Mouse (Mus musculus) neural tube, embryonic 11.5 days (tissue): Measurements from ENCODE around the gene Mbd5. TPM values are rescaled to one million over a fixed set of nuclear protein-coding genes. Genes with fewer than 3 reads are reported as not detected.

ENCODE experiments used
- ATAC-seq: fragments of 200-750 bp; cut with Nextera tagmentation; 2 replicates; pipeline ENCODE4 v1.8.0; 2017; ENCODE audit warnings: moderate number of reproducible peaks, mild to moderate bottlenecking, moderate TSS enrichment, moderate library complexity; ENCODE audit not compliant: insufficient read depth, low FRiP score, low TSS enrichment
- DNase-seq: peaks from one replicate; pipeline ENCODE4 v3.0.0-alpha.2; 2015; ENCODE audit warnings: low spot score
- H3K27ac ChIP-seq: fragments of 300-500 bp; sonication (generic); 2 replicates; pipeline ENCODE4 v1.5.1; 2014; ENCODE audit warnings: low read depth, mild to moderate bottlenecking, low read length
- H3K27me3 ChIP-seq: fragments of 300-500 bp; sonication (generic); 2 replicates; pipeline ENCODE4 v1.6.1; 2014; ENCODE audit warnings: mild to moderate bottlenecking, low read length, mixed read lengths; ENCODE audit not compliant: control insufficient read depth, insufficient read depth
- H3K36me3 ChIP-seq: fragments of 300-500 bp; sonication (generic); 2 replicates; pipeline ENCODE4 v1.6.1; 2014; ENCODE audit warnings: mild to moderate bottlenecking, low read length, moderate library complexity, mixed read lengths; ENCODE audit not compliant: control insufficient read depth, insufficient read depth
- H3K4me1 ChIP-seq: fragments of 300-500 bp; sonication (generic); 2 replicates; pipeline ENCODE4 v1.6.1; 2014; ENCODE audit warnings: low read length, mixed read lengths; ENCODE audit not compliant: control insufficient read depth, insufficient read depth
- H3K4me2 ChIP-seq: fragments of 300-500 bp; sonication (generic); 2 replicates; pipeline ENCODE4 v1.6.1; 2014; ENCODE audit warnings: low read depth, mild to moderate bottlenecking, moderate library complexity
- H3K4me3 ChIP-seq: fragments of 300-500 bp; sonication (generic); 2 replicates; pipeline ENCODE4 v1.5.1; 2014; ENCODE audit warnings: low read depth, low read length
- H3K9ac ChIP-seq: fragments of 300-500 bp; sonication (generic); 2 replicates; pipeline ENCODE4 v1.6.1; 2014; ENCODE audit warnings: mild to moderate bottlenecking, low read length
- H3K9me3 ChIP-seq: fragments of 300-500 bp; sonication (generic); 2 replicates; pipeline ENCODE4 v1.6.1; 2016; ENCODE audit warnings: low read length; ENCODE audit not compliant: control insufficient read depth
- WGBS: fragments of 180-500 bp; shearing (Covaris S2); extraction: QIAGEN DNeasy Blood & Tissue Kit; methylation state at CpG from one replicate; pipeline ENCODE4 v1.1.7; 2014; 5-methylcytosine and 5-hydroxymethylcytosine counted together
- polyA plus RNA-seq: library from polyadenylated mRNA; unstranded; fragments of >200 nt; fragmentation: Nextera tagmentation; extraction: Ambion mirVana; gene quantifications from 2 replicates; pipeline ENCODE4 v1.2.1, GENCODE M21; 2014

Mbd5 gene
- polyA plus RNA-seq, 1 experiment from 2014 or later, result 32.2 TPM

GRCm38 (mm10) chr2:49359706-49360105 is 410.4 kb downstream of the Mbd5 start:
- Histone ChIP-seq H3K27me3 (no peaks in the 10 kb centered on the region), H3K36me3 (no peaks in the 10 kb centered on the region), H3K4me2 (no peak overlapping the region), H3K4me3 (no peak overlapping the region), H3K9me3 (no peaks in the 10 kb centered on the region), H3K9ac (no peak overlapping the region), H3K4me1 (no peaks in the 10 kb centered on the region), H3K27ac (no peak overlapping the region)
- DNase-seq (no peak), ATAC-seq (no peak)
- 68% methylated on average over 4 of the region's 4 CpGs for WGBS

- ATAC-seq (no peak), DNase-seq (no peak)
- H3K9ac ChIP-seq, result no peak overlapping the region
- H3K27ac ChIP-seq, result no peak overlapping the region
- 34% methylated on average over 5 of the region's 5 CpGs for WGBS
- H3K4me3 ChIP-seq, result no peak overlapping the region
- no peak overlapping the region for H3K4me2 ChIP-seq
- no peaks in the 10 kb centered on the region for H3K36me3 ChIP-seq
- no peaks in the 10 kb centered on the region for H3K9me3 ChIP-seq
- no peaks in the 10 kb centered on the region for H3K4me1 ChIP-seq
- no peaks in the 10 kb centered on the region for H3K27me3 ChIP-seq
Measured at GRCm38 (mm10) chr2:49364546-49364945, 415.2 kb downstream of the Mbd5 start.

GRCm38 (mm10) chr2:49366878-49367545 is 417.7 kb downstream of the Mbd5 start:
- Histone ChIP-seq H3K36me3 (no peaks in the 10 kb centered on the region), H3K27ac (no peak overlapping the region), H3K4me2 (no peak overlapping the region), H3K27me3 (no peaks in the 10 kb centered on the region), H3K9me3 (no peaks in the 10 kb centered on the region), H3K4me3 (no peak overlapping the region), H3K9ac (no peak overlapping the region), H3K4me1 (no peaks in the 10 kb centered on the region)
- no peak for ATAC-seq
- DNase-seq, result no peak
- 87% methylated on average over 14 of the region's 14 CpGs for WGBS

- H3K27me3 ChIP-seq, result no peaks in the 10 kb centered on the region
- no peak for ATAC-seq
- no peaks in the 10 kb centered on the region for H3K36me3 ChIP-seq
- H3K4me3 ChIP-seq, result no peak overlapping the region
- H3K4me1 ChIP-seq, result no peaks in the 10 kb centered on the region
- WGBS, result 80% methylated on average over 17 of the region's 17 CpGs
- no peak overlapping the region for H3K27ac ChIP-seq
- no peak overlapping the region for H3K4me2 ChIP-seq
- no peak for DNase-seq
- no peaks in the 10 kb centered on the region for H3K9me3 ChIP-seq
- no peak overlapping the region for H3K9ac ChIP-seq
Measured at GRCm38 (mm10) chr2:49367546-49367917, 418.2 kb downstream of the Mbd5 start.

- Histone ChIP-seq H3K36me3 (no peaks in the 10 kb centered on the region), H3K4me2 (no peak overlapping the region), H3K4me1 (no peaks in the 10 kb centered on the region), H3K9me3 (no peaks in the 10 kb centered on the region), H3K4me3 (no peak overlapping the region), H3K9ac (no peak overlapping the region), H3K27ac (no peak overlapping the region), H3K27me3 (no peaks in the 10 kb centered on the region)
- DNase-seq (no peak), ATAC-seq (no peak)
- 71% methylated on average over 5 of the region's 5 CpGs for WGBS
Measured at GRCm38 (mm10) chr2:49371632-49372031, 422.3 kb downstream of the Mbd5 start.

GRCm38 (mm10) chr2:49372586-49372985 is 423.3 kb downstream of the Mbd5 start:
- Histone ChIP-seq H3K4me3 (no peak overlapping the region), H3K36me3 (no peaks in the 10 kb centered on the region), H3K27ac (no peak overlapping the region), H3K9ac (no peak overlapping the region), H3K4me1 (no peaks in the 10 kb centered on the region), H3K27me3 (no peaks in the 10 kb centered on the region), H3K9me3 (no peaks in the 10 kb centered on the region), H3K4me2 (no peak overlapping the region)
- DNase-seq (no peak), ATAC-seq (no peak)
- whole genome bisulfite sequencing, result 69% methylated on average over 3 of the region's 3 CpGs

Other genes with a start within 250 kb of the Mbd5 start
- 45.6 and 50.0 TPM in 2 replicates for gene Acvr2a, start 135.4 kb upstream of the Mbd5 start, polyA plus RNA-seq
- 133 and 141 TPM in 2 replicates for gene Orc4, start 769 bp downstream of the Mbd5 start, polyA plus RNA-seq